ENCODE assay signal across 19 mouse cellular contexts in genomic region chr11:89067871-89068490, GRCm38 (mm10). TPM values are rescaled to one million over a fixed set of nuclear protein-coding genes. Genes with fewer than 3 reads are reported as not detected.
DNase-seq lines count a peak whose midpoint lies in the region; ATAC-seq and TF ChIP-seq lines count a peak whose summit lies in the region.
"Had no signal": no experiment of that assay in that cellular context is flagged by ENCODE, and none has a peak within 500 bp of the region (broad histone marks: within the 10 kb centered on the region; RNA-seq: fewer than 3 reads in every experiment).

No protein-coding gene starts in this region.

- H3K4me3 ChIP-seq in heart, embryonic 11.5 days (ENCODE audit: low read depth, low read length) = no peak overlapping the region
- H3K4me3 ChIP-seq in heart, embryonic 10.5 days = no peak overlapping the region
- H3K4me3 ChIP-seq in lung, postnatal 0 days (ENCODE audit: low read depth, low read length) = no peak overlapping the region
- no peak overlapping the region for H3K4me3 ChIP-seq in stomach, postnatal 0 days (ENCODE audit: low read depth, low read length)
- no peak overlapping the region for H3K4me3 ChIP-seq in midbrain, embryonic 10.5 days
- H3K4me3 ChIP-seq: embryonic facial prominence, embryonic 13.5 days; forebrain, embryonic 10.5 days; hindbrain, embryonic 13.5 days had no signal

- H3K9me3 ChIP-seq in heart, embryonic 11.5 days (replicated peaks; ENCODE audit: control insufficient read depth, low read length) = peaks cover 2% of the 10 kb centered on the region; the same call in 1 of the 2 replicates
- no peaks in the 10 kb centered on the region for H3K9me3 ChIP-seq in heart, embryonic 10.5 days
- no peaks in the 10 kb centered on the region for H3K9me3 ChIP-seq in lung, postnatal 0 days (ENCODE audit: low read length)
- no peaks in the 10 kb centered on the region for H3K9me3 ChIP-seq in stomach, postnatal 0 days (ENCODE audit: control insufficient read depth, low read length)
- H3K9me3 ChIP-seq in midbrain, embryonic 10.5 days (replicated peaks) = no peaks in the 10 kb centered on the region
- H3K9me3 ChIP-seq: embryonic facial prominence, embryonic 13.5 days; forebrain, embryonic 10.5 days; hindbrain, embryonic 13.5 days had no signal

- H3K4me1 ChIP-seq in heart, embryonic 11.5 days (ENCODE audit: control insufficient read depth, insufficient read depth, low read length) = 0 out of 2 replicates have a peak, but pooled peaks cover 4% of the 10 kb centered on the region
- H3K4me1 ChIP-seq in heart, embryonic 10.5 days = peaks cover 8% of the 10 kb centered on the region; the same call in 1 of the 2 replicates
- no peaks in the 10 kb centered on the region for H3K4me1 ChIP-seq in lung, postnatal 0 days (ENCODE audit: insufficient read depth, low read depth, low read length)
- H3K4me1 ChIP-seq in stomach, postnatal 0 days (replicated peaks; ENCODE audit: control insufficient read depth, insufficient read depth) = no peaks in the 10 kb centered on the region
- peaks cover 3% of the 10 kb centered on the region; the same call in 1 of the 2 replicates for H3K4me1 ChIP-seq in midbrain, embryonic 10.5 days
- H3K4me1 ChIP-seq: embryonic facial prominence, embryonic 13.5 days; hindbrain, embryonic 13.5 days had no signal

- 0 out of 2 replicates have a peak overlapping the region, but pooled peaks have one; percentile 16 for H3K9ac ChIP-seq in heart, embryonic 11.5 days (ENCODE audit: low read depth, low read length)
- H3K9ac ChIP-seq in lung, postnatal 0 days (replicated peaks; ENCODE audit: low read depth) = no peak overlapping the region
- H3K9ac ChIP-seq in stomach, postnatal 0 days (ENCODE audit: low read length) = no peak overlapping the region
- H3K9ac ChIP-seq: embryonic facial prominence, embryonic 13.5 days; hindbrain, embryonic 13.5 days had no signal

- 56% methylated on average over 11 of the region's 11 CpGs for WGBS in heart, embryonic 11.5 days (ENCODE audit: insufficient replicate concordance)
- 63% methylated on average over 11 of the region's 11 CpGs for WGBS in heart, embryonic 10.5 days
- WGBS in lung, postnatal 0 days = 50% methylated on average over 11 of the region's 11 CpGs
- WGBS in stomach, postnatal 0 days = 64% methylated on average over 11 of the region's 11 CpGs
- WGBS in midbrain, embryonic 10.5 days = 76% methylated on average over 11 of the region's 11 CpGs

- H3K27ac ChIP-seq in heart, embryonic 11.5 days (ENCODE audit: low read depth, low read length) = no peak overlapping the region
- H3K27ac ChIP-seq in heart, embryonic 10.5 days = no peak overlapping the region
- H3K27ac ChIP-seq in lung, postnatal 0 days (ENCODE audit: low read length) = 0 out of 2 replicates have a peak overlapping the region, but pooled peaks have one; percentile 1
- 0 out of 2 replicates have a peak overlapping the region, but pooled peaks have one; percentile 35 for H3K27ac ChIP-seq in stomach, postnatal 0 days (replicated peaks)
- H3K27ac ChIP-seq in midbrain, embryonic 10.5 days (replicated peaks) = no peak overlapping the region
- H3K27ac ChIP-seq: embryonic facial prominence, embryonic 13.5 days; forebrain, embryonic 10.5 days; hindbrain, embryonic 13.5 days had no signal

- DNase-seq in heart, embryonic 10.5 days (ENCODE audit: low spot score) = no peak
- no peak for DNase-seq in lung, postnatal 0 days (ENCODE audit: low spot score)
- DNase-seq in lung, postnatal 25 days (ENCODE audit: low spot score) = no peak
- peak; percentile 100 for DNase-seq in R1 (ENCODE audit: low read depth, low spot score)
- DNase-seq in stomach, postnatal 0 days (ENCODE audit: low spot score) = no peak
- no peak for DNase-seq in neural tube, embryonic 10.5 days (ENCODE audit: extremely low spot score, low spot score)
- no peak for DNase-seq in midbrain, embryonic 10.5 days (ENCODE audit: low spot score)
- DNase-seq: cerebellum, postnatal 36 days; gastrocnemius, postnatal 36 days; lung, adult 2 months; right cerebral cortex, adult 18-20 months had no signal

- no peak for ATAC-seq in heart, embryonic 11.5 days (replicated peaks; ENCODE audit: insufficient number of reproducible peaks, low FRiP score, low TSS enrichment)
- no peak for ATAC-seq in lung, postnatal 0 days
- no peak for ATAC-seq in stomach, postnatal 0 days (ENCODE audit: low FRiP score, low TSS enrichment)
- ATAC-seq: intestine, embryonic 16.5 days had no signal

- H3K27me3 ChIP-seq in heart, embryonic 11.5 days (ENCODE audit: control insufficient read depth, insufficient read depth, low read length) = no peaks in the 10 kb centered on the region
- H3K27me3 ChIP-seq in heart, embryonic 10.5 days (ENCODE audit: insufficient read depth, poor library complexity, severe bottlenecking) = no peaks in the 10 kb centered on the region
- H3K27me3 ChIP-seq in lung, postnatal 0 days (replicated peaks; ENCODE audit: insufficient read depth, low read length) = no peaks in the 10 kb centered on the region
- no peaks in the 10 kb centered on the region for H3K27me3 ChIP-seq in stomach, postnatal 0 days (ENCODE audit: control insufficient read depth, insufficient read depth, low read length)
- no peaks in the 10 kb centered on the region for H3K27me3 ChIP-seq in midbrain, embryonic 10.5 days (ENCODE audit: low read depth, poor library complexity, severe bottlenecking)
- H3K27me3 ChIP-seq: embryonic facial prominence, embryonic 13.5 days; hindbrain, embryonic 13.5 days had no signal

- no peak for TF ChIP-seq CTCF in lung, postnatal 0 days (IDR thresholded peaks at IDR 0.05)
- no peak for TF ChIP-seq CTCF in stomach, postnatal 0 days (IDR thresholded peaks at IDR 0.05; ENCODE audit: low read depth)

- no peaks in the 10 kb centered on the region for H3K36me3 ChIP-seq in heart, embryonic 11.5 days (ENCODE audit: control insufficient read depth, insufficient read depth, low read length)
- H3K36me3 ChIP-seq in heart, embryonic 10.5 days = no peaks in the 10 kb centered on the region
- no peaks in the 10 kb centered on the region for H3K36me3 ChIP-seq in lung, postnatal 0 days (ENCODE audit: insufficient read depth, low read length)
- no peaks in the 10 kb centered on the region for H3K36me3 ChIP-seq in stomach, postnatal 0 days (ENCODE audit: control insufficient read depth, insufficient read depth, low read length)
- H3K36me3 ChIP-seq in midbrain, embryonic 10.5 days = no peaks in the 10 kb centered on the region
- H3K36me3 ChIP-seq: embryonic facial prominence, embryonic 13.5 days; forebrain, embryonic 10.5 days; hindbrain, embryonic 13.5 days had no signal

- no peak overlapping the region for H3K4me2 ChIP-seq in heart, embryonic 11.5 days
- no peak overlapping the region for H3K4me2 ChIP-seq in lung, postnatal 0 days (replicated peaks; ENCODE audit: low read depth, low read length)
- H3K4me2 ChIP-seq in stomach, postnatal 0 days (replicated peaks; ENCODE audit: low read depth) = no peak overlapping the region
- H3K4me2 ChIP-seq: embryonic facial prominence, embryonic 13.5 days; hindbrain, embryonic 13.5 days; midbrain, embryonic 11.5 days had no signal

- no peak for TF ChIP-seq EP300 in lung, postnatal 0 days (IDR thresholded peaks at IDR 0.05)
- TF ChIP-seq EP300 in stomach, postnatal 0 days (optimal IDR thresholded peaks at IDR 0.05) = no peak

RNA-seq across cellular contexts. Expression of gene Dgke, which starts 1.3 kb away (rescaled TPM):
- polyA plus RNA-seq in heart, embryonic 11.5 days (2014; fragmentation: Nextera tagmentation; extraction: Ambion mirVana) = 4.2 and 4.5 TPM in 2 replicates
- polyA plus RNA-seq in heart, embryonic 10.5 days (2016; fragmentation: Nextera tagmentation; extraction: Ambion mirVana) = 5.3 and 8.1 TPM in 2 replicates
- polyA plus RNA-seq in lung, postnatal 0 days (2015; fragmentation: Nextera tagmentation; extraction: Ambion mirVana) = 3.4 and 3.6 TPM in 2 replicates
- 1.9 and 2.2 TPM in 2 replicates for polyA plus RNA-seq in stomach, postnatal 0 days (2015; fragmentation: Nextera tagmentation; extraction: Ambion mirVana)
- 4.2 and 6.1 TPM in 2 replicates for polyA plus RNA-seq in midbrain, embryonic 10.5 days (2016; fragmentation: Nextera tagmentation; extraction: Ambion mirVana)

RNA-seq across cellular contexts. Expression of gene Gm525, which starts 5.7 kb away (rescaled TPM):
- polyA plus RNA-seq in heart, embryonic 11.5 days (2014; fragmentation: Nextera tagmentation; extraction: Ambion mirVana) = not detected in 2 replicates
- polyA plus RNA-seq in heart, embryonic 10.5 days (2016; fragmentation: Nextera tagmentation; extraction: Ambion mirVana) = not detected in 2 replicates
- polyA plus RNA-seq in lung, postnatal 0 days (2015; fragmentation: Nextera tagmentation; extraction: Ambion mirVana) = 0.25 and 0.27 TPM in 2 replicates
- polyA plus RNA-seq in stomach, postnatal 0 days (2015; fragmentation: Nextera tagmentation; extraction: Ambion mirVana) = 0.68 and 1.7 TPM in 2 replicates
- not detected in 2 replicates for polyA plus RNA-seq in midbrain, embryonic 10.5 days (2016; fragmentation: Nextera tagmentation; extraction: Ambion mirVana)
- polyA plus RNA-seq: forebrain, embryonic 10.5 days; hindbrain, embryonic 13.5 days; liver, adult 2 months; midbrain, embryonic 11.5 days; spleen, adult 2 months had no signal

Comparison
In these comparisons a context has a peak if more than half of its experiments do, and no peak if none do; other contexts are left out.
1. H3K27ac ChIP-seq: peak in lung, postnatal 0 days (single experiment) and stomach, postnatal 0 days (single experiment); none in heart, embryonic 11.5 days (single experiment), heart, embryonic 10.5 days (single experiment) and midbrain, embryonic 10.5 days (single experiment).